Mouse (Mus musculus) heart, postnatal 14 days (tissue): ENCODE results near the gene Apold1. TPM values are rescaled to one million over a fixed set of nuclear protein-coding genes. Genes with fewer than 3 reads are reported as not detected.

Experiments used
- DNase-seq, 2 experiments: peaks; one replicate each; pipeline ENCODE4 v3.0.0; 2021 to 2022
- intact Hi-C: fragments of 180-260 bp; cut with DNase I; formaldehyde crosslinking; loops from one replicate; pipeline ENCODE4 v1.15.1; 2025
- total RNA-seq, 2 experiments: library from RNA; stranded (reverse); gene quantifications; 2 replicates each; pipeline ENCODE4 v1.2.3; 2021

Apold1 gene
- total RNA-seq, 2 experiments from 2014 or later = 15.4 to 18.5 TPM

GRCm38 (mm10) chr6:134966681-134967080, 14.8 kb upstream of the Apold1 start:
- intact Hi-C loops = no loop called here
- no peak for DNase-seq

DNA sequence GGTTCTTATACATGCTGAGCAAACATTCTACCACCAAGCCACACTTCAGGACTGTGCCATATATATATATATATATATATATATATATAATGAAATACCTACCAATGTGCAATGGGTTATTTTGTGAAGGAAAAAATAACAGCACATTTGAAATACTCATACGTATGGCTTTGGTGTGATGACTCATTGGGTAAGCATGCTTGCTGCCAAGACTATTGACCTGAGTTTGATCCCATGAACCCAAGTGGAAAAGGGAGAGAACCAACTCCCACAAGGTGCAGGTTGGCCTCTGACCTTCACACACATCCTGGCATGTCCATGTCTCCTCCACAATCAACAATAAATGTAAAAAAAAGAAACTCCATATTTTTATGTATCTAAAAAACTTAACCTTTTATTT, 13.2 kb upstream of the Apold1 start:
- DNase-seq = no peak

GRCm38 (mm10) chr6:134969498-134969897, 12.0 kb upstream of the Apold1 start:
- no peak for DNase-seq

More for the DNA sequence above, 13.2 kb upstream of the Apold1 start:
- intact Hi-C loops = no loop called here

DNA sequence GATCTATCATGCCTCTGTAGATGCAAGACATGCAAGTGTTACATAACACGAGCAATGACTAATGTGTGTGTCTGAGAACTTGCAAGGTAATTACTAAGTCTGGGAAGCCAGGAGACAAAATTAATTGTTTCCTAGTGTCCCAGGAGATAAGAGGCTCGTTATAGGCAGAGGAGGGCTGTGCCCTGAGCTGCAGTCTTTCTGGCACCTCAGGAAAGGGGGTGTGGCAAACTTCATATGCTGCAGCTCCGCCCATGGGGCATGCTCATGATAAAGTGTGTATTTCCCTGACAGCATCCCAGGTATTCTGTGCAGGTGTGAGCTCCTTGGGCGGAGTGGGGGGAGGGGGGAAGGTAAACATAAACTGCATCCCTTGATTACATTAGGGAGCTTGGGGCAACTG, 9.4 kb upstream of the Apold1 start:
- no peak for DNase-seq
- intact Hi-C loops = no loop called here

More at GRCm38 (mm10) chr6:134969498-134969897, 12.0 kb upstream of the Apold1 start:
- intact Hi-C loops = no loop called here

GRCm38 (mm10) chr6:134976628-134977027, 4.9 kb upstream of the Apold1 start:
- intact Hi-C loops = no loop called here
- peak in 1 of 2 experiments; percentile 16 for DNase-seq

- intact Hi-C loops = loop anchor here (2.0 kb wide), 1 partner anchor 63 kb away; the partner anchor contains the start of gene Cdkn1b
Observed at GRCm38 (mm10) chr6:134983529-134984370, 2.2 kb downstream of the Apold1 start.

DNA sequence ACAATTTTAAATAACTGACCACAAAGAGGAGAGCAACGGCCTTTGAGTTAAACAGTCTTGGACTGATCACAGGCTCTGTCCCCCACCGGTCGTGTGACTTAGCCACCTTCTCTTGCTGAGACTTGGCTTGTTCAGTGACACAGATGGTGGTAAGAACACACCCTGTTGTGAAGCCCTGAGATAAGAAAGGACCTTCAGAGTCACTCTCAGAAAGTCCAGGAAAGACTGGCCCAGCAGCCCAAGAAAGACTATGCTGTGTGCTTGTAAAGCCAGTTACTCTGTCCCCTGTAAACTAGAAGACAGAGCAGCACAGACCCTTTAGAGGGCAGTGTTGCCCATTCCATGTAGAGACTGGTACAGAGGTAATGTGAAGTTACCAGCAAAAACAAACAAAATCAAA, 3.2 kb downstream of the Apold1 start:
- intact Hi-C loops = no loop called here
- DNase-seq = peak in 1 of 2 experiments; percentile 27

More at GRCm38 (mm10) chr6:134983529-134984370, 2.2 kb downstream of the Apold1 start:
- peak; percentile 95 to 96 for DNase-seq

GRCm38 (mm10) chr6:134988377-134988776, 6.9 kb downstream of the Apold1 start:
- intact Hi-C loops = no loop called here
- no peak for DNase-seq

DNA sequence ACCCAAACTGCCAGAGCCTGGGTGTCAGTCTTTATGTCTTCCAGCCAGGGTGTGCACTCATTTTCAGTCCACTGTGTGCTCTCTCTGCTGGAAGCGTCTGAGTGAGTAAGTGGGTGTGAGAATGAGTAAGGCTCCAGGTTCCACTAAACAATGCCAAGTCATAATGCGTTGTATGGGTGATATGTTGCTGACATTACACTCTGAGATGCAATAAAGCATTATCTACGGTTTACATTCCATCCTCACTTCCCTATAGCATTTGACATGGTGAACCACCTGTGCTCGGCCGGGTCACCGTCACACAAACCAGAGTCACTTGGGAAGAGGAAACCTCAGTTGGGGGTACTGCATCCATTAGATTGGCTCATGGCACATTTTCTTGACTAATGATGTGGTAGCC, 9.2 kb downstream of the Apold1 start:
- DNase-seq = no peak
- intact Hi-C loops = no loop called here

- intact Hi-C loops = no loop called here
- DNase-seq = no peak
Observed at GRCm38 (mm10) chr6:134994031-134994651, 12.6 kb downstream of the Apold1 start.

DNA sequence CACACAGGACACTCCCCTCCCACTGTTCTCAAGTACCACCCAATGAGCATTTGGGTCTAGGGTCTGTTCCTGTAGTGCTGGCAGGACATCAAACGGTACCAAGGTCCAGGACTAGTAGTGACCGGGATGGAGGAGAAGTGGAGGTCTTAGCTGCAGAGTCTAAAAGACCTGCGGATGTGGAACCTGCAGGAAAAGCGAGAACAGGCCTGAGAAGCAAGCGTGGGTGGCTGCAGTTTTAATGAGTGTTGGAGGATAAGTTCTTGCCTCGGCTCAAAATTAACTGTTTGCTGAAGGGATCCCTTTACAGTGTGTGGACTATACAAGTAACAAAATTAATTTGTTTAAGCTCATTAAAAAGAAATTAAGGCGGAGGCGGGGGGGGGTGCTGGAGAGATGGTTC, 13.5 kb downstream of the Apold1 start:
- DNase-seq = no peak
- intact Hi-C loops = no loop called here

GRCm38 (mm10) chr6:134996918-134997317, 15.4 kb downstream of the Apold1 start:
- DNase-seq = no peak
- intact Hi-C loops = no loop called here

GRCm38 (mm10) chr6:134998076-134998475, 16.6 kb downstream of the Apold1 start:
- no peak for DNase-seq
- intact Hi-C loops = no loop called here

DNA sequence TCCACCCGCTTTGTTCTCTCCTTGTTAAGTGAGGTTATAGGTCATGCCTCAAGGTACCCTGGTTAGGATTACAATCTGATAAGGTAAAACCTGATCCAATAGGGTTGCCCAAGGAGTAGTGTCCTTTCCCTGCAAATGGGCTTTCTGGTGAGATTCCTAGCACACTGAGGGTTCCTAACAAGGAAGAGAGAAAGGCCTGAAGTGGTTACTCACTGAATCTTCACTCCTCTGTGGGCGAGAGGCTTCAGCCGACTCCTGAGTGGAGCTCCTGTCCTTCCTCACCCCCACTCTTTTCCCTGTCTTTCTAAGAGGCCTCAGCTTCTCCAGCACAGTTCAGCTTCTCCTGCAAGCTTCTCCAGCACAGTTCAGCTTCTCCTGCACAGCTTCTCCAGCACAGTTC, 17.3 kb downstream of the Apold1 start:
- DNase-seq = no peak
- intact Hi-C loops = no loop called here

DNA sequence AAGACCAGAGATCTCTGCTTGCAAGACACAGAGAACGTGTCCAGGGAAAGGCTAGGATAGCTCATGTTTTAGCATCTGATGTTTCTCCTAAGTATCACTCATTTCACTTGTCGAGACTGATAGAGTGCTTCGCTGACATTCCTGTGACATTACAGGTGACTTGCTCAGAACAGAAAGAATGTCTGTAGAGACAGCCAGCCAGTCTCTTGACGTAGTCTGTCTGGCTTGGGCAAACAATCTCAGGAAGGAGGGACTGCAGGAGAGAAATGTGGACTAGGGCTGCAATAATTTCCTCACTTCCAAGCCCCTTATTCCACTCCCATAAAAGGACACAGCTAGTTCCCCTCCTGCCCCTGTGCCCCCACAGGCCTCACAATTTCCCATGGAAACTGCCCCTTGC, 18.8 kb downstream of the Apold1 start:
- intact Hi-C loops = loop anchor here (10.0 kb wide), 1 partner anchor 375 kb away; no protein-coding TSS in a partner anchor
- no peak for DNase-seq

DNA sequence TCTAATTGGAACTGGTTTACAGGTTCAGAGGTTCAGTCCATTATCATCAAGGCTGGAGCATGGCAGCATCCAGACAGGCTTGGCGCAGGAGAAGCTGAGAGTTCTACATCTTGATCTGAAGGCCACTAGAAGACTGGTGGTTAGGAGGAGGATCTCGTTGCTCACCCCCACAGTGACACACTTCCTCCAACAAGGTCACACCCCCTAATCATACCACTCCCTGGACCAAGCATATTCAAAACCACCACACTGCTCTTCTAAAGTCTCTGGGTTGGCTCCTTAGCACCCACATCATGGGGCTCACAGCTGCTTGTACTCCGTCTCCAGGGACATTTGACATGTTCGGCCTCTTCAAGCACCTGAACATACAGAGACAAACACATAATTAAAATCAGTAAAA, 20.5 kb downstream of the Apold1 start:
- DNase-seq = no peak
- intact Hi-C loops = loop anchor here (10.0 kb wide), 1 partner anchor 373 kb away; no protein-coding TSS in a partner anchor

DNA sequence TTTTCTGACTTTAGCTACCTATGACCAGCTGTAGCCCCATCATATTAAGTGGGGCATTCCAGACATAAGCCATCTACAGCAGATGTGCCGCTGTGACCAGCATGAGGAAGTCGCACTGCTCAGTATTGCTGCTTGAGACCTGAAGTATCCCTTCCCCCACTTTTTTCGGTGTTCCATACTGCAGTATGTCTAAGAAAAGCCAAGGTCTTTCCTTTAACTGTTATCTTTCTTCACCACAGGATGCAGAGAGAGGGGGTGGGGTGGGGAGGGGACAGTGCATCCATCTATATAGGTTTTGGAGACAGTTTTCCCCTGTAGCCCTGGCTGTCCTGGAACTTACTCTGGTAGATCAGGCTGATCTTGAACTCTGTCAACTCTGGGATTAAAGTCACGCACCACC, 24.9 kb downstream of the Apold1 start:
- intact Hi-C loops = loop anchor here (10.0 kb wide), 1 partner anchor 368 kb away; no protein-coding TSS in a partner anchor
- DNase-seq = no peak

- peak; percentile 92 to 97 for DNase-seq
- intact Hi-C loops = no loop called here
Observed at GRCm38 (mm10) chr6:135011048-135011733, 29.7 kb downstream of the Apold1 start, which contains the start of gene Ddx47. Gene Ddx47, plus strand, starts transcription at chr6:135011612.

DNA sequence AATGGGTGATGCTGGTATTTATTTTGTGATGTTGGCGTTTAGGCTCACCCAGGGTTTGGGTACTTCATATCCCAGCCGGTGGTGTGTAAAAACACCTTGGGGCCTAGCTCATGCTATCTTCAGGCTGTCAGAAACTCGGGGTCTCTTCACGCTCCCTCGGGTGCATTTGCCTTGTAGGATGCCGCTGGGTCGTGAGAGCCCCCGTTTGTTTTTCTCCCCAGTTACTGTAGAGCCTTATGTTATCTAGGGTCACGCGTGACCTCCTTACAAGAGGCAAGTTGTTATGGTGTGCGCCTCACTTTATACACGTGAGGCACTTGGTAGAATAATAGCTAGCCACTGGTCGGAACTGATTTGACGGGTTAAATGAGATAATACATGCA, 30.2 kb downstream of the Apold1 start:
- no peak for DNase-seq
- intact Hi-C loops = no loop called here

DNA sequence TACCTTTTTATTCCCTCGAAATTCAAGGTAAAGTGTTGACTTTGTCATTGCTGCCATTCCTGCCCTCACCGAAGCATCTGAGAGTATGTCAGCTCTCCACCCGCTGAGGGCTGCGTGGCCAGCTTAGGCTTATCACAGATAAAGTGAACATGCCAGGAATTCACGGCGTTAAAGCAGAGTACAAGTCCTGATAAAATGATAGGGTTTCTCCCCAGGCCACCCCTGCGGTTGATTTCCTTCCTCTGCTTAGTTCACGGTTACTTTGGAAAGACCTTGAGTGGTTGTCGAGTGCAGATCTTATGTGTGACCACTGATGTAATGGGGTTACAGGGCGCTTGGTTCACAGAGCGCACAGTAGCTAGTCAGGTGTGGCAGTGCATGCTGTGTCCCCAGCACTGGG, 35.7 kb downstream of the Apold1 start:
- intact Hi-C loops = no loop called here
- no peak for DNase-seq

DNA sequence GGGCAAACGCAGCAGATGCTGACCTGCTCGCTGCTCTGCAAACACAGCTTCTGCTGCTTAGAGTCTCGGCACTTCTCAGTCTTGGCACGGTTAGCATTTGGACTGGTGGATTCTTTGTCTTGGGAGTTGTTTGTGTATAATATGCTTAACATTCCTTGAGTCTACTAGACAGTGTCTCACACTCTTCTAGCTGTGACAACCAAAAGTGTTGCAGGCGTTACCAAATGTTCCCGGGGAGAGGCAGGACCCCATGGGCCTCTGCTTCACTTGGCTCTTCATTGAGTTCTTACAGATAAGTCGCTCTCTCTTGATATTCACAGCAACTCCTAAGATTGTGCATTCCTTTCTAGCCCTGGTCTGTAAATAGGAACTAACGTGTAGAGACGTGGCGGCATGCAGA, 38.0 kb downstream of the Apold1 start:
- intact Hi-C loops = no loop called here

More for the DNA sequence above, 38.0 kb downstream of the Apold1 start:
- DNase-seq = no peak
